Mouse (Mus musculus): ENCODE results near the gene Olfr101.

GRCm38 (mm10) chr17:37310146-37310699 lies 6.1 kb upstream of the Olfr101 start:
- TF ChIP-seq CTCF (IDR thresholded peaks at IDR 0.05; ENCODE audit: low read depth) (no peak), EP300 (IDR thresholded peaks at IDR 0.05; ENCODE audit: low read depth) (no peak)

Data from heart, postnatal 0 days (tissue).